Mouse (Mus musculus) heart, postnatal 0 days (tissue): ENCODE results near the gene 1110008P14Rik.

Experiments
- CTCF ChIP-seq: IDR thresholded peaks from 2 replicates; pipeline ENCODE4 v1.5.1; 2016; ENCODE audit warnings: antibody characterized with exemption, control low read depth, low read depth
- EP300 ChIP-seq: IDR thresholded peaks from 2 replicates; pipeline ENCODE4 v1.6.1; 2016; ENCODE audit warnings: antibody characterized with exemption, low read depth

DNA sequence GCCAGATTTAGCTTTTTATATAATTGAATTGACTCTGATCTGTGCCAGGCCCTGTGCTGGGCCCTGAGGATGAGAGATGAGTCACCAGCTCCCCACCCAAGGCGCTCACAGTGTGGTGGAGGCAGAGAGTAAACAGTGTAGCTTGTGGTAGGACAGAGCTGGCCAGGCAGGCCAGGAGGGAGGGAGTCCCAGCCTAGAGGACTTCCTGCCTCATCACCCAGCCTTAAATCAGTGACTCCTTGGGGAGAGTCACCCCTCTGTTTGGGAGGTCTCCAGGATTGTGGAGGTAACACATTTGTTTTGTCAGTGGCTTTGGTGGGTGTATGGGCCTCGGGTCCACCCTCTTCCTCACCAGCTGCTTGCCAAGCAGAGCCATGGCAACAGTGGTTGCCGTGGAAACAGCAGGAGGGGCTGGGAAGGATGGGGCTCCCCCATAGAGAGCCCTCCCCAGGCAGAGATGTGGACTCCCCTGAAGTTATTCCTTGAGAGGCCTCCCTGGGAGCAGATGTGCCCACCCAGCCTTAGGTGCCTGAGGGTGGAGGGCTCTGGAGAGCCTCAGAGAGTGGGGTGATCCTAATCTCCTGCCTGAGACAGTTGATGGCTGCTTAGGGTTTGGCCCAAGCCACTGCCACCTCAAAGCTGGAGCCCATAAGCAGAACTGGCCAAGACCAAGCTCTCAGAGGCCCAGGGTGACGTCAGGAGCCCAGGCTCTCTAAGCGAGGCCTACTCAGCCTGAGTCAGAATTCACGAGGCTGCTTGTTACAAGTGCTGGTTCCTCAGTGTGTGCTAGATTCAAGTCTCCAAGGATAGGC is 39.0 kb downstream of the 1110008P14Rik start:
- TF ChIP-seq CTCF = no peak
- TF ChIP-seq EP300 = no peak
